Mouse (Mus musculus) liver, postnatal 0 days (tissue): ENCODE results near the gene Ang6. TPM values are rescaled to one million over a fixed set of nuclear protein-coding genes. Genes with fewer than 3 reads are reported as not detected.
A peak's percentile ranks its signal among the peaks of the same experiment; 100 is the strongest.
"Not testable (repeated sequence)": the region's sequence is repeated elsewhere in the genome, so short reads cannot be mapped to it uniquely, and the experiment has no call there.

ENCODE experiments used
- ATAC-seq: fragments of 200-750 bp; cut with Nextera tagmentation; 2 replicates; pipeline ENCODE4 v1.8.0; 2017; ENCODE audit warnings: mild to moderate bottlenecking, moderate library complexity
- DNase-seq: peaks from one replicate; pipeline ENCODE4 v3.0.0-alpha.2; 2016
- H3K27ac ChIP-seq: fragments of 300-500 bp; sonication (generic); 2 replicates; pipeline ENCODE4 v1.5.1; 2014; ENCODE audit warnings: antibody characterized with exemption, moderate library complexity, mild to moderate bottlenecking, low read depth
- H3K27me3 ChIP-seq: fragments of 300-500 bp; sonication (generic); 2 replicates; pipeline ENCODE4 v1.6.1; 2014; ENCODE audit warnings: low read length, control low read depth, mixed read lengths; ENCODE audit not compliant: insufficient read depth
- H3K36me3 ChIP-seq: fragments of 300-500 bp; sonication (generic); replicated peaks from 2 replicates; pipeline ENCODE4 v1.6.1; 2014; ENCODE audit warnings: mild to moderate bottlenecking, control low read depth, low read length, moderate library complexity, mixed read lengths; ENCODE audit not compliant: insufficient read depth
- H3K4me1 ChIP-seq: fragments of 300-500 bp; sonication (generic); 2 replicates; pipeline ENCODE4 v1.6.1; 2014; ENCODE audit warnings: antibody characterized with exemption, mild to moderate bottlenecking, control low read depth; ENCODE audit not compliant: insufficient read depth
- H3K4me2 ChIP-seq: fragments of 300-500 bp; sonication (generic); 2 replicates; pipeline ENCODE4 v1.6.1; 2014; ENCODE audit warnings: low read depth, mild to moderate bottlenecking, low read length, moderate library complexity, mixed read lengths
- H3K4me3 ChIP-seq: fragments of 300-500 bp; sonication (generic); 2 replicates; pipeline ENCODE4 v1.5.1; 2014; ENCODE audit warnings: low read depth, low read length
- H3K9ac ChIP-seq: fragments of 300-500 bp; sonication (generic); replicated peaks from 2 replicates; pipeline ENCODE4 v1.6.1; 2014; ENCODE audit warnings: mild to moderate bottlenecking, moderate library complexity
- H3K9me3 ChIP-seq: fragments of 300-500 bp; sonication (generic); 2 replicates; pipeline ENCODE4 v1.6.1; 2016; ENCODE audit warnings: mild to moderate bottlenecking, control low read depth, low read length, mixed read lengths
- CTCF ChIP-seq: sonication (generic); IDR thresholded peaks from 2 replicates; pipeline ENCODE4 v1.5.1; 2016; ENCODE audit warnings: antibody characterized with exemption, low read depth
- EP300 ChIP-seq: IDR thresholded peaks from 2 replicates; pipeline ENCODE4 v1.6.1; 2016; ENCODE audit warnings: antibody characterized with exemption, low read depth, mild to moderate bottlenecking
- WGBS: fragments of 180-500 bp; shearing (Covaris S2); extraction: QIAGEN DNeasy Blood & Tissue Kit; methylation state at CpG from one replicate; pipeline ENCODE4 v1.1.7; 2014; ENCODE audit not compliant: insufficient replicate concordance; 5-methylcytosine and 5-hydroxymethylcytosine counted together
- polyA plus RNA-seq: library from polyadenylated mRNA; unstranded; fragments of >200 nt; fragmentation: Nextera tagmentation; extraction: Ambion mirVana; gene quantifications from 2 replicates; pipeline ENCODE4 v1.2.1, GENCODE M21; 2015

Gene Ang6
- polyA plus RNA-seq, 1 experiment from 2014 or later = not detected

GRCm38 (mm10) chr14:43987404-43987803 is 14.7 kb downstream of the Ang6 start:
- not testable (repeated sequence) for H3K4me2 ChIP-seq, H3K4me3 ChIP-seq, H3K9me3 ChIP-seq, H3K27ac ChIP-seq, H3K4me1 ChIP-seq, H3K27me3 ChIP-seq, ATAC-seq, H3K36me3 ChIP-seq, H3K9ac ChIP-seq
- peak; percentile 72 for TF ChIP-seq CTCF
- DNase-seq = peak; percentile 75
- 15% methylated on average over 5 of the region's 5 CpGs for WGBS

GRCm38 (mm10) chr14:43986147-43986546 is 15.9 kb downstream of the Ang6 start:
- H3K4me1 ChIP-seq = no peaks in the 10 kb centered on the region
- DNase-seq = no peak

GRCm38 (mm10) chr14:43983897-43984296 is 18.2 kb downstream of the Ang6 start:
- 2% methylated on average over 4 of the region's 4 CpGs for WGBS
- Histone ChIP-seq H3K4me3 (no peak overlapping the region), H3K27ac (no peak overlapping the region), H3K36me3 (no peaks in the 10 kb centered on the region), H3K9me3 (no peaks in the 10 kb centered on the region), H3K27me3 (no peaks in the 10 kb centered on the region), H3K9ac (no peak overlapping the region), H3K4me2 (no peak overlapping the region), H3K4me1 (no peaks in the 10 kb centered on the region)
- peak; percentile 83 for DNase-seq
- peak; percentile 41; the same call in 1 of the 2 replicates for ATAC-seq
- TF ChIP-seq CTCF (peak; percentile 77), EP300 (no peak)

More at GRCm38 (mm10) chr14:43986147-43986546, 15.9 kb downstream of the Ang6 start:
- TF ChIP-seq CTCF (no peak), EP300 (no peak)
- whole genome bisulfite sequencing = 91% methylated on average over 2 of the region's 2 CpGs
- no peaks in the 10 kb centered on the region for H3K27me3 ChIP-seq
- H3K27ac ChIP-seq = no peak overlapping the region
- H3K9ac ChIP-seq = no peak overlapping the region
- H3K9me3 ChIP-seq = no peaks in the 10 kb centered on the region
- ATAC-seq = no peak
- no peak overlapping the region for H3K4me3 ChIP-seq
- H3K4me2 ChIP-seq = no peak overlapping the region
- H3K36me3 ChIP-seq = no peaks in the 10 kb centered on the region

- H3K4me1 ChIP-seq = no peaks in the 10 kb centered on the region
- H3K9ac ChIP-seq = no peak overlapping the region
- H3K27ac ChIP-seq = no peak overlapping the region
- TF ChIP-seq EP300 (no peak), CTCF (no peak)
- H3K9me3 ChIP-seq = no peaks in the 10 kb centered on the region
- no peak for DNase-seq
- no peaks in the 10 kb centered on the region for H3K36me3 ChIP-seq
- WGBS = 45% methylated on average over 4 of the region's 4 CpGs
- H3K4me2 ChIP-seq = no peak overlapping the region
- ATAC-seq = no peak
- H3K4me3 ChIP-seq = no peak overlapping the region
- H3K27me3 ChIP-seq = no peaks in the 10 kb centered on the region
These were observed 18.6 kb downstream of the Ang6 start for GRCm38 (mm10) chr14:43983454-43983853.

- H3K9ac ChIP-seq, H3K4me3 ChIP-seq, DNase-seq, H3K27me3 ChIP-seq, ATAC-seq, H3K4me1 ChIP-seq, H3K9me3 ChIP-seq, H3K36me3 ChIP-seq, H3K4me2 ChIP-seq, H3K27ac ChIP-seq: not testable (repeated sequence)
- WGBS = no CpG with 5 or more reads among the region's 2 CpGs
These were observed 45.3 kb downstream of the Ang6 start, which contains the start of gene Ang5 for GRCm38 (mm10) chr14:43956769-43957168. TSS of gene Ang5 (plus strand) at chr14:43957069.

- H3K36me3 ChIP-seq, H3K9ac ChIP-seq, H3K27ac ChIP-seq, ATAC-seq, H3K4me3 ChIP-seq, H3K4me2 ChIP-seq, H3K27me3 ChIP-seq, DNase-seq, H3K9me3 ChIP-seq, H3K4me1 ChIP-seq: not testable (repeated sequence)
- no CpG with 5 or more reads among the region's 1 CpGs for WGBS
These were observed 47.0 kb downstream of the Ang6 start for GRCm38 (mm10) chr14:43955074-43955473.

- not testable (repeated sequence) for H3K4me3 ChIP-seq, DNase-seq, H3K4me2 ChIP-seq, H3K27me3 ChIP-seq, H3K9me3 ChIP-seq, H3K9ac ChIP-seq, H3K36me3 ChIP-seq, H3K27ac ChIP-seq, H3K4me1 ChIP-seq, ATAC-seq
- WGBS = 40% methylated on average over 1 of the region's 2 CpGs
These were observed 48.7 kb downstream of the Ang6 start for GRCm38 (mm10) chr14:43953382-43953781.

Other genes starting within 250 kb of the Ang6 start
- not detected in 2 replicates for gene Gm8180, start 217.5 kb downstream of the Ang6 start, polyA plus RNA-seq
- 2.6 and 5.0 TPM in 2 replicates for gene Ear1, start 126.8 kb downstream of the Ang6 start, polyA plus RNA-seq
- gene Ear10, start 78.7 kb downstream of the Ang6 start, polyA plus RNA-seq = not detected in 2 replicates
- 2.7 TPM in 2 replicates for gene Gm8113, start 76.9 kb downstream of the Ang6 start, polyA plus RNA-seq
- gene Ang5, start 45.2 kb downstream of the Ang6 start, polyA plus RNA-seq = not detected in 2 replicates
- 34.9 TPM in 2 replicates for gene Ear2, start 100.4 kb upstream of the Ang6 start, polyA plus RNA-seq
- gene Gm3327, start 121.6 kb upstream of the Ang6 start, polyA plus RNA-seq = not detected in 2 replicates
- not detected in 2 replicates for gene Gm8212, start 195.4 kb upstream of the Ang6 start, polyA plus RNA-seq
- gene 4930503E14Rik, start 211.0 kb upstream of the Ang6 start, polyA plus RNA-seq = not detected in 2 replicates